Mouse (Mus musculus): ENCODE data around the gene Susd6. TPM values are rescaled to one million over a fixed set of nuclear protein-coding genes. Genes with fewer than 3 reads are reported as not detected.

Susd6 gene
- polyA plus RNA-seq, 1 experiment from 2014 or later = 15.2 TPM

DNA sequence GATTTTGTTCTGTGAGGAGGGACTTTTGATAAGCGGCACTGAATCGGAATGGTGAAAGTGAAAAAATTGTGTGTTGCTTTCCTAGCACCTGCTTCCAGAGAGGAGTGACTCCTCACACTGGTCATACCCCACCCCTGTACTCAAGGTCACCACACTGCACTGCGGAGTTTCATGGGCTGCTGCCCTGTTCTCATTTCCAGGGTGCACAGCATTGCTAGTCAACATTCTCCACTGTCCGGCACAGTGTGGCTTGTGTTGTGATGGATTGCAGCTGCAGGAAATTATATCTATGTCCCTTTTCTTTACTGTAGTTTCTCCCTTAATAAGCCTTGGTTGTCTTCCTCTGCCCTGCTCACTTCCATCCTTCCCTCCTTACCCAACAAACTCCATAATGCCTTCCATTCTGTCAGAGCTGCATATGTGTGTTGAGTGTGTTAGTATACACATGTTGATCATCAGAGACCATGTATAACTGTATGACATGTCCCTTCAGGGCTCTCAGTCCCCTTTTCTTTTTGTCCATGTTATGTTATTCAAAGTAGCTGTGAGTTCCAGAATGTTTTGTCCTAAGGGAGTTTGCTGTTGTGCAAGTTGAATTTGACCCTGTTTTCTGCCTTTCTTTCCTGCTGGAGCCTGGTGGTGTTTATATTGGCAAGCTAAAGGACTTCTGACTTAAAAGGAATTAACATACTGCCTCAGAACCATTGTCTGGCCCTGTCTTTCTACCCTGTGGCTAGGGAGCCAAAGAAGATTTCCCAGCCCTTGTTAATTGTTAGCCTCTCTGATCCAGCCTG is 53.5 kb downstream of the Susd6 start:
- no peak overlapping the region for H3K9ac ChIP-seq (ENCODE audit: low read depth, low read length)
- no peak overlapping the region for H3K4me3 ChIP-seq (ENCODE audit: low read depth, low read length)
- no peaks in the 10 kb centered on the region for H3K36me3 ChIP-seq (ENCODE audit: control insufficient read depth, insufficient read depth)
- peaks cover 26% of the 10 kb centered on the region for H3K4me1 ChIP-seq (ENCODE audit: control insufficient read depth, low read depth, low read length)
- 81% methylated on average over 4 of the region's 4 CpGs for WGBS (ENCODE audit: insufficient replicate concordance)
- H3K4me2 ChIP-seq (ENCODE audit: low read depth, low read length) = no peak overlapping the region
- peak overlapping the region; percentile 22; the same call in 1 of the 2 replicates for H3K27ac ChIP-seq (ENCODE audit: low read length)
- ATAC-seq (ENCODE audit: low read depth) = peak; percentile 51
- H3K9me3 ChIP-seq (replicated peaks; ENCODE audit: control insufficient read depth, low read length) = no peaks in the 10 kb centered on the region
- H3K27me3 ChIP-seq (ENCODE audit: control insufficient read depth, insufficient read depth, low read depth, low read length) = no peaks in the 10 kb centered on the region

- no peak overlapping the region for H3K4me2 ChIP-seq (ENCODE audit: low read depth, low read length)
- no peak overlapping the region for H3K27ac ChIP-seq (ENCODE audit: low read length)
- no peak overlapping the region for H3K4me3 ChIP-seq (ENCODE audit: low read depth, low read length)
- H3K36me3 ChIP-seq (ENCODE audit: control insufficient read depth, insufficient read depth) = no peaks in the 10 kb centered on the region
- H3K27me3 ChIP-seq (ENCODE audit: control insufficient read depth, insufficient read depth, low read depth, low read length) = no peaks in the 10 kb centered on the region
- WGBS (ENCODE audit: insufficient replicate concordance) = 73% methylated on average over 1 of the region's 1 CpGs
- H3K4me1 ChIP-seq (ENCODE audit: control insufficient read depth, low read depth, low read length) = peaks cover 26% of the 10 kb centered on the region
- no peak overlapping the region for H3K9ac ChIP-seq (ENCODE audit: low read depth, low read length)
- H3K9me3 ChIP-seq (replicated peaks; ENCODE audit: control insufficient read depth, low read length) = no peaks in the 10 kb centered on the region
- ATAC-seq (ENCODE audit: low read depth) = no peak
Observed at GRCm38 (mm10) chr12:80845901-80846300, 55.6 kb downstream of the Susd6 start.

DNA sequence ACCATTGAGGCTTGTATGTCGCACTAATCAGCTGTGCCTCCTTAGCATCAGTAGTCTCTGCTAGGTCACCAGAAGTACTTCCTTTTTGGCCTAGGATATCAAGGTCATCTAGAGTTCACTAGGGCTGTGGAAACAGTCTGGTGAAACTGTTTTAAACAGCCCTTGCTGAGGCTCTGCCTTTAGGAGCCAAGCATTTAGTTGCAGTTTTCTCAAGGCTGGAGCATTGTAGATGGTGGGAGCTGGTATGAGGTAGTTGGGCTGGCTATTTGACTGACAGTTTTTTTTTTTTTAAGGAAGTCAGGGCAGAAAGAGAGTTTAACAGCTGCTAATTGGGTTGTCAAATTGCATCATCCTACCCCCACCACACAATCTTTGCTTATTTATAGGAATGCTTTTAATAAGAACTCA is 56.6 kb downstream of the Susd6 start:
- Histone ChIP-seq H3K9me3 (replicated peaks; ENCODE audit: control insufficient read depth, low read length) (no peaks in the 10 kb centered on the region), H3K4me1 (ENCODE audit: control insufficient read depth, low read depth, low read length) (peaks cover 27% of the 10 kb centered on the region), H3K36me3 (ENCODE audit: control insufficient read depth, insufficient read depth) (no peaks in the 10 kb centered on the region), H3K27me3 (ENCODE audit: control insufficient read depth, insufficient read depth, low read depth, low read length) (no peaks in the 10 kb centered on the region), H3K4me2 (ENCODE audit: low read depth, low read length) (no peak overlapping the region), H3K4me3 (ENCODE audit: low read depth, low read length) (no peak overlapping the region), H3K27ac (ENCODE audit: low read length) (no peak overlapping the region; the same call in 1 of the 2 replicates), H3K9ac (ENCODE audit: low read depth, low read length) (no peak overlapping the region)
- 15% methylated on average over 1 of the region's 1 CpGs for WGBS (ENCODE audit: insufficient replicate concordance)
- ATAC-seq (ENCODE audit: low read depth) = 0 out of 2 replicates have a peak, but pooled peaks have one; percentile 3

DNA sequence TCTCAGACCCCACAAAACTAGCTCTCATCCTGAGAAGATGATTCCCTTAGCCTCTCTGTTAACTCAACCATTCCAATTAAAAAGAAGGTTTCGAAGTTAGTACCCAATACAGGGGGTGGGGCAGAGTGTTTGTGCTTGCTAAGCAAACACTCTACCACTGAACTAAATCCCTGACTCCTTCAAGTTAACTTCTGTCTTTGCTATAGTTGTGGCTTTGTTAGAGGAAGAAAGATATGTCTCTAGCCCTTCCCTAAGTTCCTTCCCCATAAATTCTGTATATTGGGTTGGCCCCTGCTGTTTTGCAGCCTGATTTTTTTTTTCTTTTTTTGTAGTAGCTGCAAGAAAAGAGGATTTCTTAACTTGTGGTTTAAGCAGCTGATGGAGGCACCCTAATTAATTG is 61.7 kb downstream of the Susd6 start:
- H3K9ac ChIP-seq (ENCODE audit: low read depth, low read length) = no peak overlapping the region
- H3K27ac ChIP-seq (ENCODE audit: low read length) = no peak overlapping the region
- no peak overlapping the region for H3K4me2 ChIP-seq (ENCODE audit: low read depth, low read length)
- H3K27me3 ChIP-seq (ENCODE audit: control insufficient read depth, insufficient read depth, low read depth, low read length) = no peaks in the 10 kb centered on the region
- H3K9me3 ChIP-seq (replicated peaks; ENCODE audit: control insufficient read depth, low read length) = no peaks in the 10 kb centered on the region
- ATAC-seq (ENCODE audit: low read depth) = no peak
- WGBS (ENCODE audit: insufficient replicate concordance) = 54% methylated on average over 1 of the region's 1 CpGs
- no peak overlapping the region for H3K4me3 ChIP-seq (ENCODE audit: low read depth, low read length)
- H3K36me3 ChIP-seq (ENCODE audit: control insufficient read depth, insufficient read depth) = no peaks in the 10 kb centered on the region
- peaks cover 32% of the 10 kb centered on the region for H3K4me1 ChIP-seq (ENCODE audit: control insufficient read depth, low read depth, low read length)

GRCm38 (mm10) chr12:80853737-80854136 is 63.4 kb downstream of the Susd6 start:
- no peaks in the 10 kb centered on the region for H3K36me3 ChIP-seq (ENCODE audit: control insufficient read depth, insufficient read depth)
- peak; percentile 48; the same call in 1 of the 2 replicates for ATAC-seq (ENCODE audit: low read depth)
- peak overlapping the region; percentile 49 for H3K27ac ChIP-seq (ENCODE audit: low read length)
- H3K9me3 ChIP-seq (replicated peaks; ENCODE audit: control insufficient read depth, low read length) = no peaks in the 10 kb centered on the region
- no peaks in the 10 kb centered on the region for H3K27me3 ChIP-seq (ENCODE audit: control insufficient read depth, insufficient read depth, low read depth, low read length)
- no peak overlapping the region for H3K9ac ChIP-seq (ENCODE audit: low read depth, low read length)
- H3K4me3 ChIP-seq (ENCODE audit: low read depth, low read length) = no peak overlapping the region
- 33% methylated on average over 3 of the region's 3 CpGs for WGBS (ENCODE audit: insufficient replicate concordance)
- H3K4me2 ChIP-seq (ENCODE audit: low read depth, low read length) = no peak overlapping the region
- H3K4me1 ChIP-seq (ENCODE audit: control insufficient read depth, low read depth, low read length) = peaks cover 25% of the 10 kb centered on the region

- Histone ChIP-seq H3K27me3 (ENCODE audit: control insufficient read depth, insufficient read depth, low read depth, low read length) (no peaks in the 10 kb centered on the region), H3K9ac (ENCODE audit: low read depth, low read length) (no peak overlapping the region), H3K27ac (ENCODE audit: low read length) (peak overlapping the region; percentile 40; the same call in 1 of the 2 replicates), H3K4me3 (ENCODE audit: low read depth, low read length) (no peak overlapping the region), H3K9me3 (replicated peaks; ENCODE audit: control insufficient read depth, low read length) (no peaks in the 10 kb centered on the region), H3K4me2 (ENCODE audit: low read depth, low read length) (no peak overlapping the region), H3K36me3 (ENCODE audit: control insufficient read depth, insufficient read depth) (no peaks in the 10 kb centered on the region), H3K4me1 (ENCODE audit: control insufficient read depth, low read depth, low read length) (peaks cover 25% of the 10 kb centered on the region)
- 79% methylated on average over 4 of the region's 4 CpGs for WGBS (ENCODE audit: insufficient replicate concordance)
- peak; percentile 70 for ATAC-seq (ENCODE audit: low read depth)
Observed at GRCm38 (mm10) chr12:80854671-80855070, 64.4 kb downstream of the Susd6 start.

- no peak for ATAC-seq (ENCODE audit: low read depth)
- no peaks in the 10 kb centered on the region for H3K27me3 ChIP-seq (ENCODE audit: control insufficient read depth, insufficient read depth, low read depth, low read length)
- no peak overlapping the region for H3K9ac ChIP-seq (ENCODE audit: low read depth, low read length)
- H3K27ac ChIP-seq (ENCODE audit: low read length) = no peak overlapping the region
- no peak overlapping the region for H3K4me3 ChIP-seq (ENCODE audit: low read depth, low read length)
- no peaks in the 10 kb centered on the region for H3K9me3 ChIP-seq (replicated peaks; ENCODE audit: control insufficient read depth, low read length)
- WGBS (ENCODE audit: insufficient replicate concordance) = 85% methylated on average over 2 of the region's 2 CpGs
- H3K4me1 ChIP-seq (ENCODE audit: control insufficient read depth, low read depth, low read length) = peaks cover 25% of the 10 kb centered on the region
- no peaks in the 10 kb centered on the region for H3K36me3 ChIP-seq (ENCODE audit: control insufficient read depth, insufficient read depth)
- H3K4me2 ChIP-seq (ENCODE audit: low read depth, low read length) = no peak overlapping the region
Observed at GRCm38 (mm10) chr12:80855100-80855499, 64.8 kb downstream of the Susd6 start.

- Histone ChIP-seq H3K27ac (ENCODE audit: low read length) (no peak overlapping the region), H3K9me3 (replicated peaks; ENCODE audit: control insufficient read depth, low read length) (no peaks in the 10 kb centered on the region), H3K27me3 (ENCODE audit: control insufficient read depth, insufficient read depth, low read depth, low read length) (no peaks in the 10 kb centered on the region), H3K4me2 (ENCODE audit: low read depth, low read length) (no peak overlapping the region), H3K4me3 (ENCODE audit: low read depth, low read length) (no peak overlapping the region), H3K9ac (ENCODE audit: low read depth, low read length) (no peak overlapping the region), H3K36me3 (ENCODE audit: control insufficient read depth, insufficient read depth) (no peaks in the 10 kb centered on the region), H3K4me1 (ENCODE audit: control insufficient read depth, low read depth, low read length) (peaks cover 25% of the 10 kb centered on the region)
- WGBS (ENCODE audit: insufficient replicate concordance) = 50% methylated on average over 1 of the region's 1 CpGs
- ATAC-seq (ENCODE audit: low read depth) = no peak
Observed at GRCm38 (mm10) chr12:80855581-80855980, 65.3 kb downstream of the Susd6 start.

DNA sequence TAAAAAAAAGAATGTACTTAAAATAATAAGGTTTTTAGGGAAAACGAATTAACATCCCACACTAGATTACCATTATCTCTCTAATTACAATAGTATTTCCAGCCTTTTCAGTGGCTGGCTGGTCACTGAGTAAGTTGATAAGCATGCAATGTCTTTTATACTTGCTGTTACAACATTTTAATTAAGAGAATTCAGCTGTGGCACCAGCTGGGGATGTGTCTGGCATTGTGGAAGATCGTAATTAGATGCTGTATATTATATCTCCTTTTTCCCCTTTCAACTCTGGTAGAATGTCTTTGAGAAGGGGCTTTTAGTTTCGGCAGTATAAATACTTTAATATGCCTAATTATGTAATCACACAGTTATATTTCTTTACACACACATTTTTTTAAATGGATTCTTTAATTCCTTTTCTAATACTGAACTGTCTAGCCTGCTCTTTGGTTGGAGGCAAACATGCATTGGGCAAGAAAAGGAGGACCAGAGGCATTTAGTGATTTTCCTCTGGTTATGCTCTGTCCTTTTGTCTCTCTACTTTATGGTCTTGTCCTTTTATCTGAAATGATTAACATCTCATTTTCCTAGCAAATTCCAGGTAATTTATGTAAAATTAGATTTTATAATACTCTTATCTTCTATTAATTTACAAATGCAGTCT is 67.5 kb downstream of the Susd6 start:
- no peak overlapping the region for H3K9ac ChIP-seq (ENCODE audit: low read depth, low read length)
- H3K27me3 ChIP-seq (ENCODE audit: control insufficient read depth, insufficient read depth, low read depth, low read length) = no peaks in the 10 kb centered on the region
- no peaks in the 10 kb centered on the region for H3K9me3 ChIP-seq (replicated peaks; ENCODE audit: control insufficient read depth, low read length)
- H3K27ac ChIP-seq (ENCODE audit: low read length) = no peak overlapping the region
- no peak for ATAC-seq (ENCODE audit: low read depth)
- 83% methylated on average over 3 of the region's 3 CpGs for WGBS (ENCODE audit: insufficient replicate concordance)
- H3K4me1 ChIP-seq (ENCODE audit: control insufficient read depth, low read depth, low read length) = peaks cover 24% of the 10 kb centered on the region
- no peak overlapping the region for H3K4me2 ChIP-seq (ENCODE audit: low read depth, low read length)
- no peak overlapping the region for H3K4me3 ChIP-seq (ENCODE audit: low read depth, low read length)
- no peaks in the 10 kb centered on the region for H3K36me3 ChIP-seq (ENCODE audit: control insufficient read depth, insufficient read depth)

Measured in liver, embryonic 16.5 days (tissue).